Mouse (Mus musculus) testis, adult 2 months (tissue): ENCODE results near the gene Hsp90b1. TPM values are rescaled to one million over a fixed set of nuclear protein-coding genes. Genes with fewer than 3 reads are reported as not detected.
"Not testable (repeated sequence)": the region's sequence is repeated elsewhere in the genome, so short reads cannot be mapped to it uniquely, and the experiment has no call there.

Source experiments
- H3K27ac ChIP-seq: fragments of 200-500 bp; 2 replicates; pipeline ENCODE4 v1.5.1; 2012; ENCODE audit warnings: low read depth, low read length; ENCODE audit not compliant: control insufficient read depth, insufficient read depth
- H3K27me3 ChIP-seq: fragments of 200-500 bp; 2 replicates; pipeline ENCODE4 v1.6.1; 2012; ENCODE audit warnings: mild to moderate bottlenecking, low read length, moderate library complexity; ENCODE audit not compliant: control insufficient read depth, insufficient read depth
- H3K36me3 ChIP-seq: fragments of 200-500 bp; 2 replicates; pipeline ENCODE4 v1.6.1; 2012; ENCODE audit warnings: mild to moderate bottlenecking, low read length; ENCODE audit not compliant: control insufficient read depth, insufficient read depth
- H3K4me1 ChIP-seq: fragments of 200-500 bp; 2 replicates; pipeline ENCODE4 v1.6.1; 2012; ENCODE audit warnings: low read length; ENCODE audit not compliant: control insufficient read depth, insufficient read depth
- H3K4me3 ChIP-seq: fragments of 200-500 bp; 2 replicates; pipeline ENCODE4 v1.5.1; 2012; ENCODE audit warnings: low read depth, mild to moderate bottlenecking, low read length, moderate library complexity, mixed read lengths; ENCODE audit not compliant: control insufficient read depth
- CTCF ChIP-seq: fragments of 200-500 bp; IDR thresholded peaks from 2 replicates; pipeline ENCODE4 v1.5.1; 2012; ENCODE audit warnings: low read depth, mild to moderate bottlenecking, inconsistent platforms, low read length, moderate library complexity; ENCODE audit not compliant: control insufficient read depth, insufficient read depth, insufficient replicate concordance
- POLR2A ChIP-seq: fragments of 200-500 bp; IDR thresholded peaks from 2 replicates; pipeline ENCODE4 v1.6.1; 2012; ENCODE audit warnings: low read depth, mild to moderate bottlenecking, inconsistent platforms, low read length, moderate library complexity; ENCODE audit not compliant: control insufficient read depth
- polyA plus RNA-seq: library from polyadenylated mRNA; depleted of rRNA; stranded (reverse); fragments of >200 nt; gene quantifications from 2 replicates; pipeline ENCODE4 v1.2.3, GENCODE M21; 2012; rRNA removed

Gene Hsp90b1
- polyA plus RNA-seq, 1 experiment: 172 TPM

DNA sequence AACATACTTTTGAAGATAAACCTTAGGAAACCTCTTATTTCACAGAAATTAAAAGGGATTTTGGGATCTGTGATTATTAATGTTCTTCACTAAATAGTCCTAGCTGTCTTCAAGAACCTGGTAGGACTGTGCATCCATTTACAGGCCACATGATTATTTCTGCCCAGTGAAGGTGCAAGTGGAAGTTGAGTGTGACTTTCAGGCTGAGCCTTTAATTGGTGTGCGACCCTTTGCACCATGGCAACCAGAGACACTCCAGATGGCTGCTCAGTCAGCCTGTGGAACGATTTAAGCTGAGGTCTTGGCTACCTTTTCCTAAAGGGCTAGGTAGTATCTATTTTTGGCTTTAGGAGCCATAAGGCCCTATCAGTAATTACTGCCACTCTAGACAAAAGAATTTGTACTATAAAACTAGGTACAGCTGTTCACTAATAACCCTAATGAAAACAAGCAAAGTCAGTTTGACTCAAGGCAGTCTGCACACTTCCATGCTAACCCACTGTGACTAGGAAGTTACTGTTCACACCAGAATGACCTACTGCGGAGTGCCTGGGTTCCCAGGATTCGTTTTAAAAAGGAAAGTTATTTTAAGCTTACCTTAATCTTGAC, 2.9 kb downstream of the Hsp90b1 start:
- H3K4me3 ChIP-seq: peak overlapping the region; percentile 51

DNA sequence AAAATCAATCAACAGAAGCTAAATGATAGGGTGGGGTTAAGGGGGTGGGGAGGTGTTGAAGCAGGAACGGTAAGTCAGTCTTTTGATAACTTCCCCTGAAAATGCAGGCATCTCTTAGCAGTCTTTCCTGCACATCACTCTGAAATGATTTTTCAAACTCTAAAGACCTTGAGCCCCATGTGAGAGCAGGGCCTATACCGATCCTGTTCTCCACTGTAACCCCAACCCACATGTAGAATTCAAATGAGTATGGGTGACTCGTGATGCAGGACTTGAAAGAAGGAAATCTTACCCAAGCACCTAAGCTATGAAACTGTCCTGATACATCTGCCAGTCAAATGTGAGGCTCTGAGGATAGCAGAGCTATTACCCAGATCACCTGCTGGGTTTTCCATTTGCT, 4.3 kb downstream of the Hsp90b1 start:
- no peak for TF ChIP-seq POLR2A
- no peak for TF ChIP-seq CTCF
- H3K27ac ChIP-seq: no peak overlapping the region
- H3K4me3 ChIP-seq: no peak overlapping the region; the same call in 1 of the 2 replicates
- H3K27me3 ChIP-seq: no peaks in the 10 kb centered on the region
- H3K36me3 ChIP-seq: peaks cover 10% of the 10 kb centered on the region
- H3K4me1 ChIP-seq: no peaks in the 10 kb centered on the region

More for the DNA sequence above, 2.9 kb downstream of the Hsp90b1 start:
- Histone ChIP-seq H3K27me3 (no peaks in the 10 kb centered on the region), H3K36me3 (peaks cover 10% of the 10 kb centered on the region), H3K27ac (no peak overlapping the region), H3K4me1 (no peaks in the 10 kb centered on the region)
- TF ChIP-seq POLR2A: no peak
- TF ChIP-seq CTCF: no peak

DNA sequence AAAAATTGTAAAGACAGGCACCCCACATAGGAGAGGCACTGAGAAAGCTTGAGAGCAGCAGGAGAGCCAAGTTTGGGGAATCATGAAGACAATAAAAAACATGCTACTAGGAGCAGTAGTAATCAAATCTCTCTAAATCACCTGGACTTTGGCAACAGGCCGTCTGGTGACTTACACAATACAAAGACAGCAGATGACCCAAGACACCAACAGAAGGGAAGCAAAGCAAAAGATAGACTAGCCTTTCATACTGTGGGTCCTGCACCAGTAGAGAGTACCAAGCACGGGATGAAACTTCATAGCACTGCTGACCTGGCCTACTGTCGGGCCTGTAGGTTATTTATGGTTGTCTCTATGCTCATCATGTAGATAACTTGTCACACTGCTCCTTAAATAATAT, 5.1 kb downstream of the Hsp90b1 start:
- Histone ChIP-seq H3K4me3 (no peak overlapping the region), H3K27me3 (no peaks in the 10 kb centered on the region), H3K4me1 (no peaks in the 10 kb centered on the region), H3K27ac (no peak overlapping the region), H3K36me3 (peaks cover 12% of the 10 kb centered on the region)
- TF ChIP-seq POLR2A (no peak), CTCF (no peak)

DNA sequence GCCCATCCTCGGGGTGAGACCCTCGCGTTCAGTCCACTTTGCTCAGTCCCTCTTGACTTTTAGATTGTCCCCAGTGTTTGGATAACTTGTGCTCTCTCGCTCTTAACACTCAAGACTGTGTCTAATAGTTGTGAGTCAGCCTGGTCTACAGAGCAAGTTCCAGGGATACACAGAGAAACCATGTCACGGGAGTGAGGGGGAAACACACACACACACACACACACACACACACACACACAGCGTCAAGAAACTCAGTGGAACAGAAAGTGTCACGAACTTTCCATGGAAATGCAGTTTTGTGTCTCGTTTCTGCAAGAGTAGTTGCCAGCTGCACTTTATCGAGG, 19.3 kb downstream of the Hsp90b1 start:
- not testable (repeated sequence) for H3K4me1 ChIP-seq, H3K27me3 ChIP-seq, H3K36me3 ChIP-seq, H3K27ac ChIP-seq
- peak overlapping the region; percentile 90 for H3K4me3 ChIP-seq

DNA sequence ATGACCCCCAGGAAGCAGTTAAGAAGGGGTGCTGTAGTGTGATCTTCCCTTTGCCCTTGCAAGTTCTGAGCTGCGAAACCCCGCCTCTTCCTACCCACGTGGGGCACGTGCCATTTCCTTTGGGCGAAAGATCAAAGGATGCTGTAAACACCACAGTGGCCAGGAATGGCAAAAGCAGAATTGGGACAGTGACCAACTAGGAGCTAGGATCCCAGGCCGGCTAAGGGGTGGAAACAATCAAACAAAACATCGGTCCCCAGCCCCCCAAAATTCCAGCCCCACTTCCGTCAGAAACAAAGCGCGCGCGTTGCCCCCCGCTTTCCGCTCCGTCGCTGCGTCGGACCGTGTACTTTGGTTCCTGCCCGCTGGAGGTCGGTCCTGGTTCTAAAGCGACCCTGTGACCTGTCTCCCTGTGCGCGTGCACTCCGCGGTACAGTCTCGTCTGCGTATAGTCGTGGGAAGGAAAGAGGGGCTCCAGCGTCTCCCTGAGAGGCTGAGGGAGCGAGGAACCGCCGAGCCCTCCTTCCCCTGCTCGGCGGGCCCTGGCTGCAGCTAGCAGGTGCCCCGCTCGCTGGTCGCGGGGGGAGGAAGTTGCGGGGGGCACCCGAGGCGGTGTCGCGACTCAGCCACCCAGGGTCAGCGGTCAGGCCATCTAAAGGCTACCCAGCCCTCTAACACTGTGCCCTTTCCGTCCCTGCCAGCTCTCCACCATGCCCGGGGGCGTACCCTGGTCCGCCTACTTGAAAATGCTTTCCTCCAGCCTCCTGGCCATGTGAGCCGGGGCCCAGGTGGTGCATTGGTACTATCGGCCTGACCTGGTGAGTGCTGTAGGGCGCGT, 19.9 kb downstream of the Hsp90b1 start:
- H3K27ac ChIP-seq: peak overlapping the region; percentile 84
- H3K27me3 ChIP-seq, H3K4me1 ChIP-seq, H3K36me3 ChIP-seq: not testable (repeated sequence)
- peak; percentile 12; the same call in 1 of the 2 replicates for TF ChIP-seq POLR2A
- H3K4me3 ChIP-seq: peak overlapping the region; percentile 90

DNA sequence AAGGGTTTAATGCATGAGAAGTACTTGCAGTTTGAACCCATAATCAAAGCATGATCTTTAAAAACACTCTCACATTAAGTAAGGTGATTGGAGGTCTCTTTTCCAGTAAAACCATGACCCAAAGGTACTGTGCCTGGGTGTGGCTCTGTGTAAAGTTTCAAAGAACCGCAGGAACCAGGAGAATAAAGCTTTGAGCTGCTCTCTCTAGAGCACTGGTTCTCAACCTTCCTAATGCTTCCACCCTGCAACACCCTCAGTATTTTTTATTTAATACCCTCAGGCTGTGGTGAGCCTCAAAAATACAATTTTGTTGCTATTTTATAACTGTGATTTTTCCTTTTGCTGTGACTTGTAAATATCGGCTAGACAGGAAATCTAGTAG, 20.5 kb downstream of the Hsp90b1 start:
- not testable (repeated sequence) for H3K27ac ChIP-seq, H3K27me3 ChIP-seq, H3K4me1 ChIP-seq, H3K36me3 ChIP-seq
- H3K4me3 ChIP-seq: peak overlapping the region; percentile 90; the same call in 1 of the 2 replicates

DNA sequence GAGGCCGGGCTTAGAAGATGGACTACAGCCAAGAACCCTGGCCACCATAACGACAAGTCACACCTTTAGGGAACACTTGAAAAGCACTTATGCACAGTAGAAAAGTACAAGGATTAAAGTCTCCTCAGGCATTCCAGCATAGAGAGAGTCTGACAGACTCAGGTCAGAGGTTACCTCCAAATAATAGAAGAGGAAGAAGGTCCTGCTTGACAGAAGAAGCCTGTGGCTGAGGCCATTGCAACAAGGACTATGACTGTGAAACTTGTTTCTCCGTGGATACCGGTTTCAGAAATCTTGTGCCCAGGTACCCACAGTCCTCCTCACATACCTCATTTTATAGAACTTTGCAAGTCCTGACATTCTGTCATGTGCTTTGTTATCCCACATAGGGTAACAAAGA, 34.8 kb downstream of the Hsp90b1 start:
- not testable (repeated sequence) for H3K36me3 ChIP-seq, H3K4me3 ChIP-seq, H3K27ac ChIP-seq, H3K4me1 ChIP-seq, H3K27me3 ChIP-seq

Other genes starting within 250 kb of the Hsp90b1 start
- 0.47 and 0.84 TPM in 2 replicates for gene Syn3, start 206.6 kb downstream of the Hsp90b1 start, polyA plus RNA-seq
- 30.1 and 32.0 TPM in 2 replicates for gene Ttc41, start 302 bp upstream of the Hsp90b1 start, polyA plus RNA-seq
- gene Gm49358, start 58.5 kb upstream of the Hsp90b1 start, polyA plus RNA-seq: not detected in 2 replicates
- gene Nt5dc3, start 73.5 kb upstream of the Hsp90b1 start, polyA plus RNA-seq: 7.0 and 7.7 TPM in 2 replicates